Mouse (Mus musculus) bone marrow macrophage, adult 2 months (primary cell): ENCODE results near the gene Clcn2. TPM values are rescaled to one million over a fixed set of nuclear protein-coding genes. Genes with fewer than 3 reads are reported as not detected.

Source experiments
- H3K27ac ChIP-seq: 2 replicates; pipeline ENCODE4 v1.5.1; 2012; ENCODE audit warnings: low read depth, low read length; ENCODE audit not compliant: insufficient read depth
- H3K4me1 ChIP-seq: 2 replicates; pipeline ENCODE4 v1.6.1; 2012; ENCODE audit warnings: low read length; ENCODE audit not compliant: control insufficient read depth, insufficient read depth
- H3K4me3 ChIP-seq: 2 replicates; pipeline ENCODE4 v1.5.1; 2012; ENCODE audit warnings: mild to moderate bottlenecking, low read length, moderate library complexity; ENCODE audit not compliant: insufficient read depth
- CTCF ChIP-seq: IDR thresholded peaks from 2 replicates; pipeline ENCODE4 v1.5.1; 2012; ENCODE audit warnings: low read depth, mild to moderate bottlenecking, low read length, moderate library complexity
- POLR2A ChIP-seq: IDR thresholded peaks from 2 replicates; pipeline ENCODE4 v1.6.1; 2012; ENCODE audit warnings: mild to moderate bottlenecking, low read depth, low read length, borderline replicate concordance
- polyA plus RNA-seq: library from polyadenylated mRNA; stranded (reverse); fragments of >200 nt; gene quantifications from 2 replicates; pipeline ENCODE4 v1.2.4, GENCODE M21; 2012; ENCODE audit not compliant: missing spikeins, insufficient read depth, insufficient read length

Gene Clcn2
- polyA plus RNA-seq, 1 experiment: 1.0 TPM

GRCm38 (mm10) chr16:20692241-20692965 is 25.1 kb downstream of the Clcn2 start:
- no peak for TF ChIP-seq POLR2A
- no peak for TF ChIP-seq CTCF
- Histone ChIP-seq H3K4me3 (no peak overlapping the region), H3K27ac (no peak overlapping the region), H3K4me1 (peaks cover 20% of the 10 kb centered on the region)

- Histone ChIP-seq H3K4me3 (no peak overlapping the region), H3K4me1 (peaks cover 20% of the 10 kb centered on the region), H3K27ac (no peak overlapping the region)
- no peak for TF ChIP-seq CTCF
- no peak for TF ChIP-seq POLR2A
These were observed 25.9 kb downstream of the Clcn2 start for GRCm38 (mm10) chr16:20691617-20692016.

GRCm38 (mm10) chr16:20690774-20691173 is 26.8 kb downstream of the Clcn2 start:
- TF ChIP-seq CTCF (no peak), POLR2A (no peak)
- Histone ChIP-seq H3K4me3 (no peak overlapping the region), H3K27ac (no peak overlapping the region), H3K4me1 (peaks cover 20% of the 10 kb centered on the region)

DNA sequence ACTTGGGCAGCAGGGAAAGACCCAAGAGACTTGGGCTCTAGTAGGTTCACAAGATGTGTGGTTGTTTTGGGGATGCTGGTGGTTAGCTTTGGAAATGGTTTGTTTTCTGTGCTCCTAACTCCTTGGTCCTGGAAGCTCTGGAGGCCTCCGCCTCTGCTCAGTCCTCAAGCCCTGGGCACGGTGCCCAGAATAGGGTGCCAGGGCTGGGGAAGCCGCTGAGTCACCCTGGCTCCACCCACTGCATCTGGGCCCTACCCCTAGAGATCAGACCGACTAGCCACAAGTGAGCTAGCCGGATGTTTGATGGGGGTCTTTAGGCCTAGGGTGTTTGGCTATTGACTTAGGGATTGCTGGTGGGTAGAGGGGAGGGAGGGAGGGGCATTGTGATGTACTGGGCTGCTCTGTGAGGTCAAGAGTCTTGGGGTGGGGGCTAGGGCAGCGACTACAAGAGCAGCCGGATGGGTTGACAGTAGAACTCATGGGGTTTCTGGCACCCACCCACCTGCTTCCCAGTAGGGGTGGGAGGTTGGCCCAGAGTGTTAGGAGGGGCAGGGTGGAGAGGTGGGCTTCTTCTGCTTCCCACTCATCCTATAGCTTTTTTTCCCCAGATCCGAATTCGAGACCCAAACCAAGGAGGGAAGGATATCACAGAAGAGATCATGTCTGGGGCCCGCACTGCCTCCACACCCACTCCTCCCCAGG is 39.4 kb downstream of the Clcn2 start:
- Histone ChIP-seq H3K4me3 (no peak overlapping the region), H3K27ac (peak overlapping the region; percentile 41), H3K4me1 (peaks cover 31% of the 10 kb centered on the region)
- no peak for TF ChIP-seq POLR2A
- no peak for TF ChIP-seq CTCF

DNA sequence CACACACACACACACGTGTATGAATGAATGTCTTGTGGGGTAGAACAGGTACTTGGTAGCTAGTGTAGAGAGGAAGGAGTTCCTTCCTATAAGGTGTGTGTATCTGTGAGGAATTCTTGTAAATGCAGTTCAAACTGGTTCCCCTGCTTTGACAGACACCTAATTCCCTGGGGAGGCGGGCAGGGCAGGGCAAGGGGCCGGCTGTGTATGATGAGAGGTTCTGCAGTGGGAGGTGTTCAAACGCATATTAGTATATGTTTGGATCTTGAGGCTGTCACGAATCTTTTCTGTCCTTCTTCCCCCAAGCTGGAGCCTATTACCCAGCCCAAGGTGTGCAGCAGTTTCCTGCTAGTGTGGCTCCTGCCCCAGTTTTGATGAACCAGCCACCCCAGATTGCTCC is 40.2 kb downstream of the Clcn2 start:
- TF ChIP-seq POLR2A: no peak
- peaks cover 31% of the 10 kb centered on the region for H3K4me1 ChIP-seq
- H3K4me3 ChIP-seq: no peak overlapping the region
- peak overlapping the region; percentile 41 for H3K27ac ChIP-seq

- H3K4me3 ChIP-seq: no peak overlapping the region
- no peak for TF ChIP-seq CTCF
- no peak for TF ChIP-seq POLR2A
- H3K4me1 ChIP-seq: peaks cover 35% of the 10 kb centered on the region
- no peak overlapping the region for H3K27ac ChIP-seq
These were observed 40.8 kb downstream of the Clcn2 start for GRCm38 (mm10) chr16:20676702-20677101.

DNA sequence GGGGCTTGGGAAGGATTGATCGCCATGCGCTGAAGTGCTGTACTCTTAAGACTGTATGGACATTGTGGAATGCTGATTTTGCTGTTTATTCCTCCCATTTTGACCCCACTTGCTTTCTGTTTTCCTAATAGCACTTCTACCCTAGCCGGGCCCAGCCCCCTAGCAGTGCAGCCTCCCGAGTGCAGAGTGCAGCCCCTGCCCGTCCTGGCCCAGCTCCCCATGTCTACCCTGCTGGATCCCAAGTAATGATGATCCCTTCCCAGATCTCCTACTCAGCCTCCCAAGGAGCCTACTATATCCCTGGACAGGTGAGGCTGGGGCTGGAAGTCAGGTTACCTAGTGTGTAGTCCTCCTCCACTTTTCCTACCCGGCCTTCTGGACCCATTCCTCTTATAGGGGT is 42.3 kb downstream of the Clcn2 start:
- peaks cover 36% of the 10 kb centered on the region for H3K4me1 ChIP-seq
- H3K4me3 ChIP-seq: 0 out of 2 replicates have a peak overlapping the region, but pooled peaks have one; percentile 11
- H3K27ac ChIP-seq: no peak overlapping the region
- TF ChIP-seq CTCF (no peak), POLR2A (no peak)

GRCm38 (mm10) chr16:20673706-20674303 is 43.7 kb downstream of the Clcn2 start:
- TF ChIP-seq POLR2A (no peak), CTCF (no peak)
- Histone ChIP-seq H3K27ac (peak overlapping the region; percentile 63), H3K4me1 (peaks cover 36% of the 10 kb centered on the region), H3K4me3 (peak overlapping the region; percentile 79)

DNA sequence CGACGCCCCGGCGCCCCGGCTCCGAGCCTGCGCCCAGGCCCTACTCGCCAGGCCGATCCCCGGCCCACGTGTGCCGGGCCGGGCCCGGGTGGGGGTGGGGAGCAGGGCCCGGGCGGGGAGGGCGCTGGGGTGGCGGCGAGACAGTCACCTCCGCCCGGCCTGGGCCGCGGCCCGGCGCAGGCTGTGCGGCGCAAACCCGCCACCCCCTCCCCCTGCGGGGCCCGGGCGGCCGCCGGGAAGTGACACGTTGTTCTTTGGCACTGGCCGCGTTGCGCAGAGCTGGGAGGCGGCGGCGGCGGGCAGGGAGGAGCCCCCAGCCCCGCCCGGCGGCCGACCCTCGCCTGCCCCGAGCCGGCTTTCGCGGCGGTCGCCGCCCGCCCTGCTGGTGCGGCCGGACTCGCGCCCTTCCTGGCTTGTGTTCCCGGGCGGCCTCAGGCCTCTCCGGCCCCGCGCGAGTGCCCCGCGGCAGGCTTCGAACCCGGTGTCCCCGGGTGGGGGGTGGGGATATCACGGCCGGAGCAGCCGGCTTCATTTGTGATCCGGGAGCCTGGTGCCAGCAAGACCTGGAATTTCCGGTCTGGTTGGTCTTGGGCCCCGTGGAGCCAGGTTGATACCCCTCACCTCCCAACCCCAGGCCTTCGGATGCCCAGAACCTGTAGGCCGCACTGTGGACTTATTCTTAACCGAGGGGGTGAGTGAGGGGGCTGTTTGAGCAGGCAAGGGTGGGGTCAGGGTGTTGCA is 44.4 kb downstream of the Clcn2 start:
- Histone ChIP-seq H3K4me3 (peak overlapping the region; percentile 79), H3K4me1 (peaks cover 32% of the 10 kb centered on the region), H3K27ac (peak overlapping the region; percentile 63)
- TF ChIP-seq POLR2A (no peak), CTCF (no peak)

- Histone ChIP-seq H3K4me1 (peaks cover 28% of the 10 kb centered on the region), H3K27ac (peak overlapping the region; percentile 50), H3K4me3 (peak overlapping the region; percentile 79)
- TF ChIP-seq CTCF: no peak
These were observed 45.0 kb downstream of the Clcn2 start for GRCm38 (mm10) chr16:20672500-20672902.
